Mouse (Mus musculus) frontal cortex, adult 2 months (tissue): ENCODE measurements around the gene Rgs7bp. TPM values are rescaled to one million over a fixed set of nuclear protein-coding genes. Genes with fewer than 3 reads are reported as not detected.

Experiments used
- DNase-seq, 2 experiments: peaks; one replicate each; pipeline ENCODE4 v3.0.0; 2022; ENCODE audit warnings: low spot score in 1 of 2; ENCODE audit errors: extremely low spot score in 1 of 2
- polyA plus RNA-seq: library from polyadenylated mRNA; depleted of rRNA; stranded (reverse); fragments of >200 nt; gene quantifications from 2 replicates; pipeline ENCODE4 v1.2.3, GENCODE M21; 2012; rRNA removed

The Rgs7bp gene
- 73.3 and 76.2 TPM in 2 replicates for polyA plus RNA-seq

- peak; percentile 81 for DNase-seq
Observed at GRCm38 (mm10) chr13:105054181-105054940, at the start of gene Rgs7bp. Gene Rgs7bp, minus strand, starts transcription at chr13:105054930.

- no peak for DNase-seq
Observed at GRCm38 (mm10) chr13:105104385-105104784, 49.7 kb upstream of the Rgs7bp start.

- no peak for DNase-seq
Observed at GRCm38 (mm10) chr13:105100705-105101104, 46.0 kb upstream of the Rgs7bp start.

- no peak for DNase-seq
Observed at GRCm38 (mm10) chr13:105096316-105096715, 41.6 kb upstream of the Rgs7bp start.

GRCm38 (mm10) chr13:105089276-105089675, 34.5 kb upstream of the Rgs7bp start:
- DNase-seq: peak in 1 of 2 experiments; percentile 4

GRCm38 (mm10) chr13:105081862-105082261, 27.1 kb upstream of the Rgs7bp start, which contains the start of gene 4933425L06Rik:
Gene 4933425L06Rik, plus strand, starts transcription at chr13:105082122.
- no peak for DNase-seq

GRCm38 (mm10) chr13:105066890-105067845, 12.4 kb upstream of the Rgs7bp start:
- no peak for DNase-seq

- DNase-seq: no peak
Observed at GRCm38 (mm10) chr13:105066119-105066518, 11.4 kb upstream of the Rgs7bp start.

- DNase-seq: no peak
Observed at GRCm38 (mm10) chr13:105055374-105055773, 644 bp upstream of the Rgs7bp start.

GRCm38 (mm10) chr13:105054941-105055309, 195 bp upstream of the Rgs7bp start:
- DNase-seq: no peak

GRCm38 (mm10) chr13:105053618-105054017, 1.1 kb downstream of the Rgs7bp start:
- DNase-seq: no peak

- peak in 1 of 2 experiments; percentile 71 for DNase-seq
Observed at GRCm38 (mm10) chr13:105051432-105051831, 3.3 kb downstream of the Rgs7bp start.

- DNase-seq: no peak
Observed at GRCm38 (mm10) chr13:105048662-105049061, 6.1 kb downstream of the Rgs7bp start.

GRCm38 (mm10) chr13:105047377-105047776, 7.4 kb downstream of the Rgs7bp start:
- DNase-seq: no peak

GRCm38 (mm10) chr13:105043882-105044281, 10.8 kb downstream of the Rgs7bp start:
- DNase-seq: no peak

GRCm38 (mm10) chr13:105038334-105038733, 16.4 kb downstream of the Rgs7bp start:
- peak in 1 of 2 experiments; percentile 62 for DNase-seq

GRCm38 (mm10) chr13:105037816-105038215, 16.9 kb downstream of the Rgs7bp start:
- peak in 1 of 2 experiments; percentile 78 for DNase-seq

GRCm38 (mm10) chr13:105031882-105032281, 22.8 kb downstream of the Rgs7bp start:
- no peak for DNase-seq

- no peak for DNase-seq
Observed at GRCm38 (mm10) chr13:105028276-105028675, 26.5 kb downstream of the Rgs7bp start.

GRCm38 (mm10) chr13:105016577-105016976, 38.2 kb downstream of the Rgs7bp start:
- DNase-seq: no peak

GRCm38 (mm10) chr13:105015710-105016404, 38.9 kb downstream of the Rgs7bp start:
- no peak for DNase-seq
